Mouse (Mus musculus) thymus, adult 2 months (tissue): ENCODE measurements around the gene Usp20. TPM values are rescaled to one million over a fixed set of nuclear protein-coding genes. Genes with fewer than 3 reads are reported as not detected.
"Not testable (repeated sequence)": the region's sequence is repeated elsewhere in the genome, so short reads cannot be mapped to it uniquely, and the experiment has no call there.

Experiments
- DNase-seq: peaks from one replicate; pipeline ENCODE4 v3.0.0; 2021
- H3K27ac ChIP-seq: fragments of 200-500 bp; 2 replicates; pipeline ENCODE4 v1.5.1; 2012; ENCODE audit warnings: low read length, control low read depth; ENCODE audit not compliant: control insufficient read depth, insufficient read depth
- H3K27me3 ChIP-seq: fragments of 200-500 bp; 2 replicates; pipeline ENCODE4 v1.6.1; 2012; ENCODE audit warnings: mild to moderate bottlenecking, low read length, moderate library complexity, mixed read lengths; ENCODE audit not compliant: control insufficient read depth, insufficient read depth
- H3K36me3 ChIP-seq: fragments of 200-500 bp; 2 replicates; pipeline ENCODE4 v1.6.1; 2012; ENCODE audit warnings: mild to moderate bottlenecking, low read length, moderate library complexity; ENCODE audit not compliant: control insufficient read depth, insufficient read depth
- H3K4me1 ChIP-seq: fragments of 200-500 bp; replicated peaks from 2 replicates; pipeline ENCODE4 v1.6.1; 2012; ENCODE audit warnings: low read length; ENCODE audit not compliant: control insufficient read depth, insufficient read depth
- H3K4me3 ChIP-seq: fragments of 200-500 bp; 2 replicates; pipeline ENCODE4 v1.5.1; 2012; ENCODE audit warnings: mild to moderate bottlenecking, low read length, control low read depth, moderate library complexity; ENCODE audit not compliant: control insufficient read depth, insufficient read depth
- CTCF ChIP-seq: fragments of 200-500 bp; IDR thresholded peaks from 2 replicates; pipeline ENCODE4 v1.5.1; 2012; ENCODE audit warnings: mild to moderate bottlenecking, control low read depth, low read length, moderate library complexity, borderline replicate concordance; ENCODE audit not compliant: control insufficient read depth, poor library complexity, insufficient read depth; ENCODE audit errors: extremely low read depth
- POLR2A ChIP-seq: fragments of 200-500 bp; IDR thresholded peaks from 2 replicates; pipeline ENCODE4 v1.6.1; 2012; ENCODE audit warnings: mild to moderate bottlenecking, low read length, control low read depth, moderate library complexity; ENCODE audit not compliant: control insufficient read depth, poor library complexity, insufficient read depth; ENCODE audit errors: extremely low read depth
- WGBS: fragments of 180-500 bp; shearing (Covaris S2); methylation state at CpG from one replicate; pipeline ENCODE4 v1.1.7; 2018; 5-methylcytosine and 5-hydroxymethylcytosine counted together
- polyA plus RNA-seq: library from polyadenylated mRNA; depleted of rRNA; stranded (reverse); fragments of >200 nt; gene quantifications from 2 replicates; pipeline ENCODE4 v1.2.3, GENCODE M21; 2012

The Usp20 gene
- polyA plus RNA-seq, 1 experiment: 24.9 TPM

DNA sequence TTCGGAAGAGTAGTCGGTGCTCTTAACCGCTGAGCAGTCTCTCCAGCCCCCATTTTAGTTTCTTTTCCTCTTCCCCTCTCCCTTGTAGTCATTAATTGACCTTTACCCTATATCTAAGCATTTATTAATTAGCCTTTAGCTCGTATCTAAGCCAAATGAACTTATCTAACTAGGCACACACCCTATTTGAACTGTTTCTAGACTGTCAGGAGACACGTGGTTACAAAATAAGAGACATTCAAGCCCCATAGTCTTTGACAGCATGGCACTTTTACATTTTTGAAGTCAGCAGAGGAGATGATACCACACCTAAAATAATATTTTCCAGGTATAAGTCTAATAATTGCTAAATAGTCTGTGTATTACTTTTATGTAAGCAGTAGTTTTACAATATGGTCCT is 40.5 kb upstream of the Usp20 start:
- H3K4me3 ChIP-seq: no peak overlapping the region
- H3K27me3 ChIP-seq: no peaks in the 10 kb centered on the region
- WGBS: 88% methylated on average over 5 of the region's 5 CpGs
- H3K36me3 ChIP-seq: no peaks in the 10 kb centered on the region
- no peak overlapping the region for H3K27ac ChIP-seq
- H3K4me1 ChIP-seq: 0 out of 2 replicates have a peak, but pooled peaks cover 2% of the 10 kb centered on the region
- DNase-seq: no peak
- TF ChIP-seq CTCF (no peak), POLR2A (no peak)

DNA sequence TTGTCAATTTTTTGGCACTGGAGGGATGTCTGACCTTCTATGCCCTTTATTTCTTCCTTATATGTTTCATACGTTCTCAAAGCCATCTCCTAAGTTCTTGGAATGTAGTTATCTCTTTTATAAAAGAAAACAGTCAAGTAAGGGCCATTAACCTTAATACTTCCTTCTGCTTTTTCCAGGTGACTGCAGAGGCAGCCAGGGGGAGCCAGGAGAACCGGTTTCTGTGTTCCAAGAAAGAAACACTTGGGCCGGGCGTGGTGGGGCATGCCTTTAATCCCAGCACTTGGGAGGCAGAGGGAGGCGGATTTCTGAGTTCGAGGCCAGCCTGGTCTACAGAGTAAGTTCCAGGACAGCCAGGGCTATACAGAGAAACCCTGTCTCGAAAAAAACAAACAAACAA is 40.0 kb upstream of the Usp20 start:
- not testable (repeated sequence) for DNase-seq, H3K27ac ChIP-seq, H3K36me3 ChIP-seq, H3K27me3 ChIP-seq, H3K4me1 ChIP-seq, H3K4me3 ChIP-seq
- WGBS: 15% methylated on average over 7 of the region's 7 CpGs

DNA sequence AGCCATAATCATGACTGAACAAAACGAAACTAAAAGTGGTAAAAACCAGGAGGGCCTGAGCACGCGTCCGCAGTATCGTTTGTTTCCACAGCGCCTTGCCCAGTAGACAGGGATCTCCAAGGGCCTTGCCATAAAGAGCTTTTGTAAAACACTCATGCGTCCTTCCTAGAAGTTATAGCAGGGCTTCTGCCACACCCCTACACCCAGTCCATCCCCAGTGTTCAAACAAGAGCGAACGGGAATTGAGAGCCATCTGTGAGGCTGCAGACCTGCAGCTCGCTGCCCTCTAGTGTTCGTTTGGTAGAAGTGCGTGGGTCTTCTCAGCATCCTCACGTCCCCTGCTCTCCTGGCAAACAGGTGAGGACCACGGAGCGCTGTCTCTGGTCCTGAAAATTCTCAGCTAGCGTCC is 39.5 kb upstream of the Usp20 start:
- WGBS: 2% methylated on average over 16 of the region's 16 CpGs
- Histone ChIP-seq H3K27ac (no peak overlapping the region), H3K4me1 (0 out of 2 replicates have a peak, but pooled peaks cover 2% of the 10 kb centered on the region), H3K27me3 (no peaks in the 10 kb centered on the region), H3K36me3 (no peaks in the 10 kb centered on the region), H3K4me3 (peak overlapping the region; percentile 77)
- TF ChIP-seq CTCF (peak; percentile 94), POLR2A (no peak)
- peak; percentile 73 for DNase-seq

DNA sequence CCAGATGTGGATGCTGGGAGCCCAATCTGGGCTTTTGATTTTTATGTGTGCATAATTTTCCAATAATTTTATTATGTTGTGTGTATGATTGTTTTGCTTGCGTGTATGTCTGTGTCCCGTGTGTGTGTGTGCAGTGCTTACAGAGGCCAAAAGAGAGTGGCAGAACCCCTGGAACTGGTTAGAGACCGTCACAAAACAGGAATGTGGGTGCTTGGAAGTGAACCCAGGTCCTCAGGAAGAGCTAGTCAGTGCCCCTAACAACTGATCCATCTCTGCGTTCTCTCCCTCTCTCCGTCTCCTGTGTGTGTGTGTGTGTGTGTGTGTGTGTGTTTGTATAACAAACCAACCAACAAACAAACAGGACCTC is 29.6 kb upstream of the Usp20 start:
- H3K27ac ChIP-seq: no peak overlapping the region
- WGBS: 50% methylated on average over 5 of the region's 5 CpGs

DNA sequence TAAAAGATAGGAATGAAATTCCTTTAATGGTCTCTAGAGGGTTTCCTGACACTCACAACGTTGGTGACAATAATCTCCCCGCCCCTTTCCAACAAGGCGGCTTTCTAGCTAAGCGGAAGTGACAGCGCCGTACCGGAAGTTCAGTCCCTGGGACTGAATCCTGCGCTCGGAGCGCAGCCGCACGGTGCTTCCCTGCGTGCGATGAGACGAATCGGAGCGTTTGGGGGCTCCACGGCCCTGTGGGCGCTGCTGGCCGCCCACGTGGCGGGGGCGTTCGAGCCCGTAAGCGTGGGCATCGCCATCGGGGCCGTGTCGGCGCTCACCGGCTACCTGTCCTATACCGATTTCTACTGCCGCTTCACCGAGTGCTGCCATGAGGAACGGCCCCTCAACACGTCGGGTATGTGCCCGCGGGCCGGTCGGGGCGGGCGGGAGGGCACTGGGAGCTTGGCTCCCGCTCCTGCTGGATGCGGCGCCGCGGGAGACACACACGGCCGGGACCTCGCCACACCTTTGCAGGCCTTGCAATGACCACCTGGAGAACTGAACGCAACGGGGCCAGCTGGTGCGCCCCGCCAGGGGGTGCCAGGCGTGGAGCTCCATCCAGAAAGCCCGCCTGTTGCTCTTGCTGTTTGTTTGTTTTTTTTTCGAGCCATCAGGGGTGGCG is 29.1 kb upstream of the Usp20 start, which contains the start of gene Tor1b:
Gene Tor1b (plus strand): TSS at position 136 of the 667 bp plus-strand sequence.
- WGBS: under 1% methylated on average over 60 of the region's 60 CpGs
- Histone ChIP-seq H3K4me3 (peak within 1 kb of the TSS; percentile 55), H3K27ac (no peak within 1 kb of the TSS), H3K4me1 (peaks cover 19% of the 10 kb centered on the region), H3K36me3 (peaks cover 17% of the 10 kb centered on the region), H3K27me3 (no peaks in the 10 kb centered on the region)
- DNase-seq: peak; percentile 81
- 0 out of 2 replicates have a peak, but pooled peaks have one; percentile 37 for TF ChIP-seq CTCF
- TF ChIP-seq POLR2A: peak; percentile 95

More for the DNA sequence above, 29.6 kb upstream of the Usp20 start:
- no peak overlapping the region for H3K4me3 ChIP-seq
- H3K4me1 ChIP-seq: peaks cover 19% of the 10 kb centered on the region
- TF ChIP-seq POLR2A (no peak), CTCF (no peak)
- H3K27me3 ChIP-seq: no peaks in the 10 kb centered on the region
- H3K36me3 ChIP-seq: peaks cover 12% of the 10 kb centered on the region
- no peak for DNase-seq

DNA sequence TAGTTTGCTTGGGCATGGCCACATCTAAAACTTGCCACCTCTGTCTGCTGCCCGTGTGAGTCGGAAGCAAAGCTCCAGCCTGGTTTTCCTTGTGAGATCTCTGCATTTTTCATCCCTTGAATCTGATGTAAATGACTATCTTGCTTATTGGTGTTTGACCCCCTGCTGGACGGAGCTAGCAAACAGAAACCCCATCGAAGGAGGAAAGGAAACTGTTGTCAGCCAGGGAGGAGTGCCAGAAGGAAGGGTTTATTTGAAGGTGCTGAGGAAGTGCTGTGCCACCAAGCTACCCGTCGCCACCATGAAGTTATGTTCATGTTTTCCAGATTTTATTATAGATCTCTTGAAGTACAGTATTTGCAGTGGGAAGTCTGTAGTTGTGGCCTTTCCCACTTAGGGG is 27.3 kb upstream of the Usp20 start:
- H3K36me3 ChIP-seq: peaks cover 35% of the 10 kb centered on the region
- DNase-seq: no peak
- H3K27ac ChIP-seq: no peak overlapping the region

DNA sequence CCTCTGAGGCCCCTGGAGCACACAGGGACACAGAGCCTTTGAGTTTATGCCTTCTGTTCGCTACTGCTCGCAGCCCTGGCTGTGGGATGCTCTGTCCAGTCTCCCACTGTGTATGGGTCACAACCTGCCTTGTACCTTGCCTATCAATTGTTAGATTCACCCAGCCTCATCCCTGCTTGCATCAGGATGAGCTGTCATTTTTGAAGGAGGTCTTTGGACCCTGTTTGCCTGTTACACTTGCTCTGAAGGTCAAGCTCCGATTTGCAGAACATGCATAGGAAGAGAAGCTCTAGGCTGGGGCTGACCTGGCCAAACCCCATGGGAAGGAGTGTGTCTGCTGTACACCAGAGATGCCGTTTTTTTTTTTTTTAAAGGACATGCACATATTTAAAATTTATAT is 24.6 kb upstream of the Usp20 start:
- Histone ChIP-seq H3K27ac (no peak overlapping the region), H3K36me3 (peaks cover 49% of the 10 kb centered on the region), H3K4me3 (no peak overlapping the region), H3K27me3 (no peaks in the 10 kb centered on the region), H3K4me1 (peaks cover 17% of the 10 kb centered on the region)
- 95% methylated on average over 4 of the region's 4 CpGs for WGBS
- TF ChIP-seq CTCF (no peak), POLR2A (no peak)
- DNase-seq: no peak

More for the DNA sequence above, 27.3 kb upstream of the Usp20 start:
- Histone ChIP-seq H3K4me3 (no peak overlapping the region), H3K27me3 (no peaks in the 10 kb centered on the region), H3K4me1 (peaks cover 19% of the 10 kb centered on the region)
- WGBS: 44% methylated on average over 6 of the region's 6 CpGs
- no peak for TF ChIP-seq CTCF
- no peak for TF ChIP-seq POLR2A
